Mouse (Mus musculus) mouse trophoblast stem cell (cell line): ENCODE measurements at regions not wholly inside any gene's neighbourhood (a gene's known extent, or its start where the extent isn't known, plus 50 kb on each side); places are given as distances from the start of the nearest gene placed in this dataset.
"Not testable (repeated sequence)": the region's sequence is repeated elsewhere in the genome, so short reads cannot be mapped to it uniquely, and the experiment has no call there.

Experiments
- in situ Hi-C, 2 experiments: fragments of 300-500 bp; cut with MseI, MboI; formaldehyde crosslinking; loops; 2 replicates in 1 of 2; 3 replicates in 1 of 2; pipeline ENCODE4 v1.15.1; 2025

GRCm38 (mm10) chr12:33496306-33496705, 66.9 kb downstream of the Twistnb start:
- in situ Hi-C loops, result no loop called here

- in situ Hi-C loops, result no loop called here
Observed at GRCm38 (mm10) chr12:33497319-33497892, 68.0 kb downstream of the Twistnb start.

GRCm38 (mm10) chr12:33541566-33541965, 112.1 kb downstream of the Twistnb start:
- in situ Hi-C loops, result no loop called here

DNA sequence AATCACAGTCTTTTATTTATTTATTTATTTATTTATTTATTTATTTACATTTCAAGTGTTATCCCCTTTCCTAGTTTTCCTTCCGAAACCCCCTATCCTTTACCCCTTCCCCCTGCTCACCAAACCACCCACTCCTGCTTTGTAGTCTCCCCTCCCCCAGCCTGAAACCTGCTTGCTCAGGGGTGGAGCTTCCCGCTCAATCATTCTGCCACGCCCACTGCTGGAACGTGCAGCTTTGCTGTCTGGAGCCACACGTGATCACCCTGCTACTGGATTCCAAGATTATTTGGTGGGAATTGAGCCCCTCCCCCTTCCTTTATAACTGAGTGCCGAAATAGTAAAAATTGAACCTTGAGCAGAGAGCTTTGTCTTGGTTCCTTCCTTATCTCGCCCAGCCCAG, 122.2 kb downstream of the Twistnb start:
- in situ Hi-C loops, result not testable (repeated sequence)

DNA sequence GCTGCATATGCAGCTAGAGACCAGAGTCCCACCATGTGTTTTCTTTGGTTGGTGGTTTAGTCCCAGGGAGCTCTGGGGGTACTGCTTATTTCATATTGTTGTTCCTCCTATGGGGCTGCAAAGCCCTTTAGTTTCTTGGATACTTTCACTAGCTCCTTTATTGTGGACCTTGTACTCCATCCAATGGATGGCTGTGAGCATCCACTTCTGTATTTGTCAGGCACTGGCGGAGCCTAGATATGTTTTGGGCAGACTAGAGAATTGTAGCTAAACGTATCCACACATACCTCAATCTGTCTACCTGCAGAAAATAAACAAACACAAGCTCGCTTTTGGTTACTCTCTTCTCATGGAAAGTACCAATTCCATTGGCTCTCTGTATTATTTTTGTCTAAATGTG, 122.8 kb downstream of the Twistnb start:
- in situ Hi-C loops, result no loop called here

DNA sequence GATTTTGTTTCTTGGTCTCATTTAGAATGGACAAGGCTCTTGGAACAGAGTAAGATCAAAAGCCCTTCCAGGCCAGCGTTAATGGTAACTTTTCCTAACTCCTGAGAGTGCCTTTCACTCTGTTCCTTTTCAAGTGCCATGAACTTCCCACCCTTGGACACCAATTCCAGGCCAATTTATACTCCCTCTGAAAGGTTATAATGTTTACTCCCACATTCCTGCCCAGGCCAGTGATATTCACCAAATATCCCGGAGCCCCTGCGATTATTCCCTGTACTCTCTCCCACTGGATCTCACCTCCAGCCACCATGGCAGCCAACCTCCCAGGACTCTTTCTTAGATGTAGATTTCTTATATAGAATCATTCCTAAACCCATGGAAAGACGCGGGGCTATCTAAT, 123.2 kb downstream of the Twistnb start:
- in situ Hi-C loops, result no loop called here

- in situ Hi-C loops, result no loop called here
Observed at GRCm38 (mm10) chr12:33553731-33554130, 124.3 kb downstream of the Twistnb start.

- in situ Hi-C loops, result no loop called here
Observed at GRCm38 (mm10) chr12:33561141-33561540, 131.7 kb downstream of the Twistnb start.

DNA sequence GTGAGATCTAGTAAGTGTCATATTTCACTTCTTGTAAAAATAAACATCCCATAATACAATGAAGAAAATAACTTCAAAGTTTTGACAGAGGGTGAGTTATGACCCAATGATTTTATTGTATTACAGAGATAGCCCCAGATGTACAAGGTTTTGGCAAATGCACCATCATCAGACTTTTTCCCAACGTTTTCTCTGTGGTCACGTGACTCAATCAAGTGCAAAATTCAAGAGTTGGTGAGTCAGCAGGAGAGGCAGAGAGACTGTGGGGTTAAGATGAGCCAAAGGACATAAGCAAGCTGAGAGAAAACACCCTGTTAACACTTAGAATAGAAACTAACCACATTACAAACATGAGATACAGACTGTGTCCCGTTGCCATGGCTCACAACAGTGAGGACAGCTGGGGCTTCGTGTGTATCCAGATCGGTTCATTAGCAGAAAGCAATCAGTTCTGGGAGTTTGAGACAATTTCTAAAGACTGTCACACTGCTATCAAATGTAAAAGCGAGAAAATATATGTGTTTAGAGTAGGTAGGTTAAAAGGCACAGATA, 148.5 kb downstream of the Twistnb start:
- in situ Hi-C loops, result no loop called here

GRCm38 (mm10) chr12:33580809-33581208, 151.4 kb downstream of the Twistnb start:
- in situ Hi-C loops, result no loop called here

DNA sequence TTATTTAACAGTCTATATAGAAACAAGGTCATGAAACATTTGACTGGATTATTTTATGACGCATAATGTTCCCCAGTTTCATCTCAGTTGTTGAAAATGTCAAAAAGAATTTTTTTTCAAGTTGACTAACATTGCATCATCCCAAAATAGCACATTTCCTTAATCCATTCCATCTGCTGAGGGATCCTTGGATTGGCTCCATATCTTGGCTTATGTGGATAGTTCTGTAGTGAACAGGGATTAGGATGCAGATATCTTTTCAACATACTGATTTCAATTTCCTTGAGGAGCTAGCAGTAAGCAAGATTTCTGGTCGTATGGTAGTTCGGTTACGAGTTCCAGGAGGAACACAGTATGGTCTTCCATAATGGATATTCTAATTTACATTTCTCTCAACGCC, 161.6 kb downstream of the Twistnb start:
- in situ Hi-C loops, result no loop called here

DNA sequence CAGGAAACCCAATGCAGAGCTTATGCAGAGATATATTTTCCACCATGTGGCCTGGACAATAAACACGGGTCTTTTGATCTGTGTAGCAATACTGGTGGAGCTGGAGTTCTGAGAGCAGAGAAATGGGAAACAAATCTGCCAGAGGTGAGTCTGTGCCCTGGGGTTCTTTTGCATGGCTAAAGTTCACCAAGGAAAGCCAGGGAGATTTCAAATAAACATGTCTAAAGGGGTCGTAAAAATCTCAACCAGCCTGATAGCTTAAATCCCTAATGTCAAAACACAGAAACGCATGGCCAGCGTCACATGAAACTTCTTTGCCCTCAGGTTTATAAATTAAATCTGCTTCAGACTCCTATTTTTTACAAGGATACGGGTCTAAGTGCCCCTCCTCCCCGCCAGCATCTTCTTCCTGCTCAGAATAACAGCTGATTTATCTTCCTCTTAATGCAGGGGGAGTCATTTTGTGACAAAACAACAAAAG, 163.0 kb downstream of the Twistnb start:
- in situ Hi-C loops, result no loop called here

- in situ Hi-C loops, result no loop called here
Observed at GRCm38 (mm10) chr12:33592938-33593337, 163.5 kb downstream of the Twistnb start.

DNA sequence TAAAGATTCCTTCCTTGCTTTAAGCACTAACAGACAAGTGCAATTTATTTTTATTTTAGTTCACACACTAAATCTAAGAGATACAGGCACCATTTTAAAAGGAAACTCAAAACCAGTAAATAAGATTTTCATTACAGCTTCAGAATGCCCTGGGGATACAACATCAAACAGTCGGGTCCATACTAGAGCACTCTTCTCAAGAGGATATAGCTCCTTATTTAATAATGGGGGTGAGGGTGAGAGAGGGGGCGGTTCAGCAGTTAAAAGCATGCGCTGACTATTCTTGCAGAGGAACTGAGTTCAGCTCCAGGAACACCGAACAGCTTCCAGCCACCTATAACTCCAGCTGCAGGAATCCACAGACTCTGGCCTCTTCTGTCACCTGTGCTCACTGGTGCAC, 164.2 kb downstream of the Twistnb start:
- in situ Hi-C loops, result no loop called here

- in situ Hi-C loops, result loop anchor here in 1 of 2 experiments (10.0 kb wide), 1 partner anchor 121 kb away; no protein-coding TSS in a partner anchor
Observed at GRCm38 (mm10) chr12:33605393-33605792, 176.0 kb downstream of the Twistnb start.

DNA sequence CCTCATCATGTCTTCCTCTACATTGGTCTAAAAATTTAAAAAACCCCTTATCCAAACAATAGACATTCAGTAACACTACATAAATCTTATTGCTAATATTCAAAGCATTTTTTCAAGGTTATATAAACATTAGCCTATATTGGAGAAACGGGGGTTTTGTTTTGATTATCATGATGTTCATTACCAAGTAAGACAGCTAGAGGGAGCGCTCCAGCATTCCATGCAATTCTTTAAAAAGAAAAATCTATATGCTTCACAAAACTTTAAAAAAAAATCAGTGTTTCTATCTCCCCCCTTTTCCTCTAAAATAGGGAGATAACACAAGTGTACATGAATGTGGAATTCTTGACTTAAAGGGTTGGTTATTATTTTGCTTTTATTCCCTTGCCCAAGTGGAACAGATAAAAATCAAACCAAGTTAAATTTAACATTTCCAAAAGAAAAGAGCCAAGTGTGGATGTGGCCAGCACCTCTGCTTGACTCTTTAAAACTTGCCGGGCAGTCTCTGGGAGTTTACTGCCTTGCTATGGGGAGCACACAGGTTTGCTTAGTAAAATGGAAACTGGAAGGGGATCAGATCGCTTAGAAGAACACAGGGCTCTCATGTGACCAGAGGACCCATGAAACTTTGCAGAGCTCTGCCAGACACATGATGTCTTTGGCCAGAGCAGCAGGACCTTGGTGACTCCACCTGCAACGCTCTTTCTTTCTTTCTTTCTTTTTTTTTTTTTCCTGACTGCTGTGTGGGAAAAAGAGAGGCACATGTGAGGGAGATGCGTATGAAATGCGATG, 178.6 kb downstream of the Twistnb start:
- in situ Hi-C loops, result loop anchor here in 1 of 2 experiments (10.0 kb wide), 1 partner anchor 123 kb away; no protein-coding TSS in a partner anchor

GRCm38 (mm10) chr12:33612378-33612777, 182.9 kb downstream of the Twistnb start:
- in situ Hi-C loops, result no loop called here

DNA sequence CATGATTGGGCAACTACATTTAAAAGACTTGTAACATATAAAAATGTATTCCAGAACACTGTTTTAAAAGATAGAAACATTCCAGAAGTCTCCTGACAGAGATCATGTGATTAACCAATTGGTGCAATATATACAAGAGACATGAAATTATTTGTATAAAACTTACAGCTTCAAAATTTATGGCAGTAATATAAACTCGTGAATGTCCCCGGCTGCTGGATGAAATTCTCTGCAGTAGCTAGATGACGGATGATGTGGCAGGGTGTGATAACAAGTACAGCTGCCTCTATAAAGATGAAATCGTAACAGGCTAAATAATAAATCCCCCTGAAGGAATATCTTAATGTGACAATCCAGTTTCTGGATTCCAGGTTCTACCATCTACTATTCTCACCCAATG, 191.0 kb downstream of the Twistnb start:
- in situ Hi-C loops, result no loop called here

DNA sequence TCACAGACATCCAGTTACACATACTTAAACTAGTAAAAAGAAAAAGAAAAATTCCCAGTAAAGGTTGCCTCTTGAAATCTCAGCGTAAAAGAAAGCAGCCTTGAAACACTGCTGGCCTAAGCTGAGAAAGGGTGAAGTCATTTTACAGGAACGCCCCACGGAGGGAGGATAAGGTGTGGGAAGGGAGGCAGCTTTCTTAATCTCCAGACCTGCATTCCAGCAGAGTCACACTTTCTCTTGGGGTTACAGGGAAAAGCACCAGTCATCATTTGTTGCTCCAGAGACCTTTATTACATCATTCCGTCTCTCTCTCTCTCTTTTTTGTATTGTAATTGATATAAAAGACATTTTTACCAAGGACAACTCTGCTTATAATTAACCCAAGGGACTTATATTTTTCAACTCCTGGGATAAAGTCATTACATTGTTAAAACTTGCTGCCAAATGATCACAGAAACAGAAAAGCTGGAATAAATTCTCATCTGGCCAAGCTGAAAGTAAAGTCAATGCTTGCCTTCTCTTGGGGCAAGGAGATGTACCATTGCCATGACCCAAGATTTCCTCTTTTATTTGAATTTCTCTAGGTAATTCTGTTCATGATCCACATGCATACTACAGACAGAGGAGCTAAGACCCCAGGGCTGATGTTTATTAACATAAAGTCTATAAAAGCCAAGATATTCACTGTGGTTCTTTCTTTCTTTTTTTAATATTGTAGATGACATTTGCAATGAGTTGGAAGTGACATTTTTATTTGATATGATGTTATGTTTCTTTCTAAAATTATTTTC, 196.9 kb downstream of the Twistnb start:
- in situ Hi-C loops, result no loop called here

DNA sequence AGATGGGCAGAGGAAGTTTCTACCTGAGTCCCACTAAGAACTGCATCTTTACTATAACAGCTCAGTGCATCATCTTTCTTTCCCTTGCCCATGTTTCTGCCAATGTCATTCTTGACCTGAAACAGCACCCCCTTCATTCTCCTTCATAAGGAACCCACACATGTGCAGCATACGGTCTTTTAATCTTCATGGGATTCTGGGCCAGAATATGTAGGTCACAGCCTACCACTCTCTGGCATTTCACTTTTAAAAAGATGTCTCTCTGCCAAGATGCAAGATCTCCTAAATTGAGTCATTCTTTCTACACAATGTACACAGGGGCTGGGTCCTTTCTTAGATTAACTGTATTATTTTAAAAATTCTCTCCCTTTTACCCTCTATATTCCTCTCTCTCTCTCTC, 223.2 kb downstream of the Twistnb start:
- in situ Hi-C loops, result no loop called here

DNA sequence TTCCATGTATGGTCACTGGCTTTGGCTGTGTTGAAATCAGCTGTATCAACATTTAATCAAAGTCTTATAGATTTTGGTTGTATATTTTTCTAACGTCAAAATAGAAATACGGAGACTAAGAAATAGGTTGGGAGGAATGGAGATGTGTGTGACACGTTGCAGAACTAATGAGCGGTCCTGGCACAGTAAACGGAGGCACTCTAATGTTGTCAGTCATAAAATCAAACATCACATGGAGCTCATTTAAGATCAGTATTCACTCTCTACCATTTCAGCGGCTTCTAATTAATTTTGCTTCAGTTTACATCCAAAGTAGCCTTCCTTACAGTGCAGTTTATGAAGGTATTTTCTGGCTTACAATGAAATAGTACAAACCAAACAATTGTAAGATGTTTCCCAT, 246.1 kb downstream of the Twistnb start:
- in situ Hi-C loops, result no loop called here

DNA sequence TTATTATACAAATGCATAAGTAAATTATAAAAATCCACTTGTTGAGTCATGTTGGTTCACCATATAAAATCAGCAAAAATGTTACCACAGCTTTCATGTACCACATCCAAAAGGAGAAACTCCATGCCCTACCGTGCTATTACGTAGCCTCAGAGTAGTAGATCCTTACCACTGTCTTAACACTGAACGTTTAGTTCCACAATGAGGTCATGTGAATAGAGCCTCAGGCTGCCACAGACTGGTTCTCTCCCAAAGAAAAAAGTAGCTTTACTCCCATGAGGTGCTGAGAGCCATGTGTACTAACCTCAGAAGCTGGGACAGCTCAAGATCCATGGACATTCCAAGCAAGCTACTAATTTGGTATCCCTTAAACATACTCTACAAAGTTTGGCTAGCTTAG, 235.4 kb upstream of the Ferd3l start:
- in situ Hi-C loops, result no loop called here
